Mouse (Mus musculus) neutrophil, adult 83 days (primary cell): ENCODE data around the gene Gm20878. TPM values are rescaled to one million over a fixed set of nuclear protein-coding genes. Genes with fewer than 3 reads are reported as not detected.

Experiments
- total RNA-seq, 2 experiments: library from RNA; stranded (reverse); gene quantifications; one replicate each; pipeline ENCODE4 v1.2.4; 2023

The Gm20878 gene
- 1 to 10 TPM; 1.8 to 3.3 TPM for total RNA-seq

DNA sequence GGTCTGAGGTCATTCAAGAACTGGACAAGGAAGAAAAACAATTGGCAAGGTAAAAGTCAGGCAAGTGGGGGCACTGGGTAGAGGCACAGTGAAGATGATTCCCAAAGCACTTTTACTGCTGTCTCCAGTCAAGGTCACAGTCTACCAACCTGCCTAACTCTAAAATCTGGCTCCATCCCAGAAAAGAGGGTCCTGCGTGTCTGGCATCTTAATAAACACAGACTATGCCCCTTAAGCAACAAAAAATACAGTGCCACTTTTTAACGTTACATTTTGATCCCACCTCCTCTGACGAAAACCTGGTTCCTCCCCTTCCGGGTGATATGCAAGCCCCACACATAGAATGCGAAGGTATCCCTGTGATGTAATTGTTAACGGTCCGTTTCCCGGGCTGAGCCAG, at the start of gene Gm20878:
Gm20878 (plus strand) TSS at position 301 of the 400 bp plus-strand sequence.

DNA sequence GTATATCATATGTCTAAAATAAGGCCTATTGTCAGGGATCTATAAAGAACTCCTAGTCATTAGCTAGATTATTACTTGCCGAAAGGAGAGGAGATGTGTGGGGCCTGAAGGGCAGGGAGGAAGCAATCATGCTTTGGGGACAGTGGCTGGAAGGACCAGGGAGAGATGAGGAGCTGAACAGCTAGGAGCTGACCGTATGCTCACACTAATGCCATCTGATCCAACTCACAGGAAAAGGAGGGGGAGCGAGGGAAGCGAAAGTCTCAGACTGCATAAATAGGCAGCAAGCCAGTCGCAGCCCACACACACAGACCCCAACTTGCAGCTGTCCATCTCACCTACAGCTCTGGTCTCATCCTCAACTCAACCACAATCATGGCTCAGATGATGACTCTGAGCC, 38.1 kb upstream of the Gm20878 start, which contains the start of gene Gm21541:
Gm21541 (plus strand) TSS at position 301 of the 400 bp plus-strand sequence.

DNA sequence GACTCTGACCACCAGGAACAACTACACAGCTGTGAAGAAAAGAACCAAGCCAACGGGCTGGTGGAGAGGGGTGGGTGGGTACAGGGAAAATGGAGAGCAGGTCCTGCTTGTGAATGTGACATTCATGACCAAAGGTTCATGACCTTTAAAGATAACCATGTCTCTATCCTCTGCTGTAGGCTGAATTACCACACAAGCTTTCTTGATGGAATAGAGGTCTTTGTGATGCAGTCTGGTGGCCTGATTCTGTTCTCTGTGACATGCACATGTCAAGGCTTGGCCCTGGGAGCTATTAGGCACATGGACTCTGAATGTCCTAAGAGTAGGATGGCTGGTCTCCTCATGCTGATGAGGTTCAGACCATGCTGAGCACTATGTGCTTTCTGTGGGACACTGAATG, 24.4 kb downstream of the Gm20878 start, which contains the start of gene Fam205a4:
Fam205a4 (plus strand) TSS at position 301 of the 400 bp plus-strand sequence.

Other genes with a start within 250 kb of the Gm20878 start
- gene Cntfr, start 244.5 kb upstream of the Gm20878 start, total RNA-seq: not detected
- gene Il11ra1, start 241.6 kb upstream of the Gm20878 start, total RNA-seq: 10 to 100 TPM in 1 of 2 experiments, 1 to 10 TPM in 1; 5.9 to 10.2 TPM
- 10 to 100 TPM; 16.5 to 18.3 TPM for gene Rpp25l, start 228.0 kb upstream of the Gm20878 start, total RNA-seq
- 10 to 100 TPM; 63.4 to 85.0 TPM for gene Dctn3, start 218.4 kb upstream of the Gm20878 start, total RNA-seq
- under 1 TPM in 1 of 2 experiments, not detected in 1; 0.31 TPM for gene Arid3c, start 210.4 kb upstream of the Gm20878 start, total RNA-seq
- gene Galt, start 186.3 kb upstream of the Gm20878 start, total RNA-seq: 10 to 100 TPM; 22.7 to 27.3 TPM
- gene Sigmar1, start 185.4 kb upstream of the Gm20878 start, total RNA-seq: 10 to 100 TPM; 17.9 to 18.5 TPM
- 1 to 10 TPM; 3.2 to 5.2 TPM for gene Ccl27a, start 167.3 kb upstream of the Gm20878 start, total RNA-seq
- gene Gm21541, start 38.0 kb upstream of the Gm20878 start, total RNA-seq: not detected
- gene Fam205a4, start 24.5 kb downstream of the Gm20878 start, total RNA-seq: under 1 TPM in 1 of 2 experiments, not detected in 1; 0.24 TPM
- not detected for gene Gm21093, start 93.2 kb downstream of the Gm20878 start, total RNA-seq
- gene Gm3893, start 149.6 kb downstream of the Gm20878 start, total RNA-seq: not detected
- not detected for gene Gm13304, start 173.2 kb downstream of the Gm20878 start, total RNA-seq
- gene Gm13306, start 211.9 kb downstream of the Gm20878 start, total RNA-seq: not detected
- not detected for gene Gm13305, start 227.0 kb downstream of the Gm20878 start, total RNA-seq